In the genomic region with DNA sequence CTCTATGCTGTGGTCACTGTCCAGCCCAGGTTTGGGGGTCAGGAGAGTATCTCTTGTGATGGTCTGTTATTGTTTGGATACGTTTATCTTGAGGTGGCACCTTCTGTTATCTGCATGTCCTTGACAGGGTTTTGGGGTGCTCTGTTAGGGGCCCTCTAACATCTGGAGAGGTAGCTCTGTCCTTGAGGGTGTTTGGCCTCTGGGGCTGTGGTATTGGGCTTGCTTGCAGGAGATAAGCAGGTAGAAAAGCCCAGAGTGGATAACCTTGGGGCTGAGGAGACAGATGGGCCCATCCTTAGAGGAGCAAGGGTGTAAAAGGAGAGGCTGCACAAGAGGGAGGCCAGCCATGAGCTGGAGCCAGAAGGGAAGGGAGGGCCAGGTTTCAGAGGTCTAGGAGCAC, we compare ENCODE assay signal across 15 mouse cellular contexts. TPM values are rescaled to one million over a fixed set of nuclear protein-coding genes. Genes with fewer than 3 reads are reported as not detected.
DNase-seq lines count a peak whose midpoint lies in the region; ATAC-seq and TF ChIP-seq lines count a peak whose summit lies in the region.
"Had no signal": no experiment of that assay in that cellular context is flagged by ENCODE, and none has a peak within 500 bp of the region (broad histone marks: within the 10 kb centered on the region; RNA-seq: fewer than 3 reads in every experiment).

No protein-coding gene starts in this region.

- peak; percentile 90 for DNase-seq in c-Kit-positive CD71-positive TER-119-positive erythroid progenitor cells, embryonic 14.5 days (ENCODE audit: low spot score)
- DNase-seq in liver, embryonic 11.5 days (ENCODE audit: low spot score): peak; percentile 43
- no peak for DNase-seq in adrenal gland, postnatal 36 days
- DNase-seq in gastrocnemius, adult 2 months: no peak
- DNase-seq: cerebellum, adult 9-10 months; kidney, adult 18-20 months; lung, postnatal 36 days; right cerebral cortex, postnatal 4 days had no signal

- TF ChIP-seq CTCF in intestine, postnatal 0 days (IDR thresholded peaks at IDR 0.05; ENCODE audit: low read depth): no peak
- no peak for TF ChIP-seq CTCF in gastrocnemius, adult 2 months (IDR thresholded peaks at IDR 0.05)

- intact Hi-C loops in gastrocnemius, adult 2 months (cut with DNase I): no loop called here

- no peaks in the 10 kb centered on the region for H3K4me1 ChIP-seq in intestine, embryonic 15.5 days (replicated peaks)
- H3K4me1 ChIP-seq in intestine, postnatal 0 days (replicated peaks; ENCODE audit: control insufficient read depth, insufficient read depth, low read length): no peaks in the 10 kb centered on the region
- peaks cover 48% of the 10 kb centered on the region for H3K4me1 ChIP-seq in liver, embryonic 11.5 days (replicated peaks; ENCODE audit: control insufficient read depth, insufficient read depth, low read length)
- H3K4me1 ChIP-seq in stomach, embryonic 16.5 days (ENCODE audit: control insufficient read depth, insufficient read depth, low read length): peaks cover 14% of the 10 kb centered on the region

- H3K4me3 ChIP-seq in intestine, embryonic 15.5 days (replicated peaks): no peak overlapping the region
- H3K4me3 ChIP-seq in intestine, postnatal 0 days (ENCODE audit: low read depth, low read length): no peak overlapping the region
- no peak overlapping the region for H3K4me3 ChIP-seq in liver, embryonic 11.5 days (ENCODE audit: low read depth, low read length)
- no peak overlapping the region for H3K4me3 ChIP-seq in stomach, embryonic 16.5 days (replicated peaks; ENCODE audit: low read length)
- H3K4me3 ChIP-seq in gastrocnemius, adult 2 months: no peak overlapping the region
- H3K4me3 ChIP-seq: forebrain, embryonic 12.5 days; neural tube, embryonic 13.5 days had no signal

- no peaks in the 10 kb centered on the region for H3K27me3 ChIP-seq in intestine, embryonic 15.5 days (replicated peaks)
- no peaks in the 10 kb centered on the region for H3K27me3 ChIP-seq in intestine, postnatal 0 days (replicated peaks; ENCODE audit: control insufficient read depth, insufficient read depth, low read length)
- no peaks in the 10 kb centered on the region for H3K27me3 ChIP-seq in liver, embryonic 11.5 days (replicated peaks; ENCODE audit: control insufficient read depth, insufficient read depth, low read length)
- no peaks in the 10 kb centered on the region for H3K27me3 ChIP-seq in stomach, embryonic 16.5 days (ENCODE audit: control insufficient read depth, insufficient read depth, low read length)
- H3K27me3 ChIP-seq: forebrain, embryonic 12.5 days; neural tube, embryonic 13.5 days had no signal

- no peak overlapping the region for H3K4me2 ChIP-seq in intestine, embryonic 15.5 days (replicated peaks)
- no peak overlapping the region for H3K4me2 ChIP-seq in intestine, postnatal 0 days (replicated peaks; ENCODE audit: low read depth)
- H3K4me2 ChIP-seq in liver, embryonic 11.5 days: peak overlapping the region; percentile 42; the same call in 1 of the 2 replicates
- H3K4me2 ChIP-seq in stomach, embryonic 16.5 days (ENCODE audit: low read depth, low read length): no peak overlapping the region
- H3K4me2 ChIP-seq: forebrain, embryonic 12.5 days; neural tube, embryonic 13.5 days had no signal

- no peaks in the 10 kb centered on the region for H3K9me3 ChIP-seq in intestine, embryonic 15.5 days
- H3K9me3 ChIP-seq in intestine, postnatal 0 days (ENCODE audit: control insufficient read depth): no peaks in the 10 kb centered on the region
- no peaks in the 10 kb centered on the region for H3K9me3 ChIP-seq in liver, embryonic 11.5 days (ENCODE audit: control insufficient read depth, low read length)
- no peaks in the 10 kb centered on the region for H3K9me3 ChIP-seq in stomach, embryonic 16.5 days (replicated peaks; ENCODE audit: control insufficient read depth, low read length)
- H3K9me3 ChIP-seq: forebrain, embryonic 12.5 days; neural tube, embryonic 13.5 days had no signal

- peak; percentile 61; the same call in 1 of the 2 replicates for ATAC-seq in intestine, embryonic 15.5 days
- ATAC-seq in intestine, postnatal 0 days: no peak
- peak; percentile 98 for ATAC-seq in liver, embryonic 11.5 days (replicated peaks; ENCODE audit: low FRiP score)
- ATAC-seq in stomach, embryonic 16.5 days (ENCODE audit: insufficient read depth, low FRiP score): peak; percentile 52; the same call in 1 of the 2 replicates
- ATAC-seq: activated CD4-positive, CD25-positive, alpha-beta regulatory T cell, adult 4 months; CD4-positive, CD25-positive, alpha-beta regulatory T cell, adult 4 months had no signal

- H3K9ac ChIP-seq in intestine, embryonic 15.5 days: no peak overlapping the region
- no peak overlapping the region for H3K9ac ChIP-seq in intestine, postnatal 0 days (ENCODE audit: low read depth, low read length)
- H3K9ac ChIP-seq in liver, embryonic 11.5 days (ENCODE audit: low read depth, low read length): 0 out of 2 replicates have a peak overlapping the region, but pooled peaks have one; percentile 2
- H3K9ac ChIP-seq in stomach, embryonic 16.5 days (ENCODE audit: low read length): no peak overlapping the region
- H3K9ac ChIP-seq: forebrain, embryonic 12.5 days; neural tube, embryonic 13.5 days had no signal

- no peaks in the 10 kb centered on the region for H3K36me3 ChIP-seq in intestine, embryonic 15.5 days
- H3K36me3 ChIP-seq in intestine, postnatal 0 days (ENCODE audit: control insufficient read depth, insufficient read depth): peaks cover 3% of the 10 kb centered on the region
- 0 out of 2 replicates have a peak, but pooled peaks cover 2% of the 10 kb centered on the region for H3K36me3 ChIP-seq in liver, embryonic 11.5 days (ENCODE audit: control insufficient read depth, insufficient read depth, low read length)
- peaks cover 1% of the 10 kb centered on the region; the same call in 1 of the 2 replicates for H3K36me3 ChIP-seq in stomach, embryonic 16.5 days (ENCODE audit: control insufficient read depth, insufficient read depth, low read length)

- H3K27ac ChIP-seq in intestine, embryonic 15.5 days: no peak overlapping the region
- no peak overlapping the region for H3K27ac ChIP-seq in intestine, postnatal 0 days (ENCODE audit: low read depth, low read length)
- peak overlapping the region; percentile 80 for H3K27ac ChIP-seq in liver, embryonic 11.5 days (ENCODE audit: low read depth, low read length)
- H3K27ac ChIP-seq in stomach, embryonic 16.5 days (ENCODE audit: low read length): no peak overlapping the region
- no peak overlapping the region for H3K27ac ChIP-seq in gastrocnemius, adult 2 months
- H3K27ac ChIP-seq: forebrain, embryonic 12.5 days; neural tube, embryonic 13.5 days had no signal

- 69% methylated on average over 1 of the region's 1 CpGs for WGBS in intestine, embryonic 15.5 days
- WGBS in intestine, postnatal 0 days: 65% methylated on average over 1 of the region's 1 CpGs
- 37% methylated on average over 1 of the region's 1 CpGs for WGBS in liver, embryonic 11.5 days
- WGBS in stomach, embryonic 16.5 days: 68% methylated on average over 1 of the region's 1 CpGs

RNA-seq across cellular contexts. Expression of gene Rgs12, which starts 10.8 kb away (rescaled TPM):
- 16.6 and 17.3 TPM in 2 replicates for polyA plus RNA-seq in intestine, embryonic 15.5 days (2015; fragmentation: Nextera tagmentation; extraction: Ambion mirVana)
- 4.1 and 4.7 TPM in 2 replicates for polyA plus RNA-seq in intestine, postnatal 0 days (2015; fragmentation: Nextera tagmentation; extraction: Ambion mirVana)
- 38.8 and 39.3 TPM in 2 replicates for polyA plus RNA-seq in liver, embryonic 11.5 days (2014; fragmentation: Nextera tagmentation; extraction: Ambion mirVana)
- 31.8 and 34.4 TPM in 2 replicates for polyA plus RNA-seq in stomach, embryonic 16.5 days (2015; fragmentation: Nextera tagmentation; extraction: Ambion mirVana)
- total RNA-seq in adrenal gland, postnatal 36 days (2021): 10 to 100 TPM; 13.3 to 28.6 TPM
- total RNA-seq in gastrocnemius, adult 2 months (2021): 1 to 10 TPM; 2.2 to 3.0 TPM

RNA-seq across cellular contexts. Expression of gene Msantd1, which starts 52.2 kb away (rescaled TPM):
- polyA plus RNA-seq in intestine, embryonic 15.5 days (2015; fragmentation: Nextera tagmentation; extraction: Ambion mirVana): 0.55 and 0.64 TPM in 2 replicates
- 0.29 and 0.51 TPM in 2 replicates for polyA plus RNA-seq in intestine, postnatal 0 days (2015; fragmentation: Nextera tagmentation; extraction: Ambion mirVana)
- 0.48 and 0.95 TPM in 2 replicates for polyA plus RNA-seq in liver, embryonic 11.5 days (2014; fragmentation: Nextera tagmentation; extraction: Ambion mirVana)
- polyA plus RNA-seq in stomach, embryonic 16.5 days (2015; fragmentation: Nextera tagmentation; extraction: Ambion mirVana): 0.59 and 0.65 TPM in 2 replicates
- 1 to 10 TPM; 1.5 to 2.5 TPM for total RNA-seq in adrenal gland, postnatal 36 days (2021)
- 1 to 10 TPM in 1 of 2 experiments, under 1 TPM in 1; 0.33 to 1.1 TPM for total RNA-seq in gastrocnemius, adult 2 months (2021)

Comparison
In these comparisons a context has a peak if more than half of its experiments do, and no peak if none do; other contexts are left out.
1. DNase-seq: peak in c-Kit-positive CD71-positive TER-119-positive erythroid progenitor cells, embryonic 14.5 days (single experiment) and liver, embryonic 11.5 days (single experiment); none in adrenal gland, postnatal 36 days (0 of 2) and gastrocnemius, adult 2 months (single experiment).